Mouse (Mus musculus) lung, adult 2 months (tissue): ENCODE measurements around the gene Prpf6.

Experiments used
- CTCF ChIP-seq: fragments of 200-500 bp; IDR thresholded peaks from 2 replicates; pipeline ENCODE4 v1.5.1; 2011; ENCODE audit warnings: mild to moderate bottlenecking, low read length, control low read depth; ENCODE audit not compliant: insufficient read depth
- POLR2A ChIP-seq: fragments of 200-500 bp; IDR thresholded peaks from 2 replicates; pipeline ENCODE4 v1.6.1; 2011; ENCODE audit warnings: low read depth, mild to moderate bottlenecking, control low read depth, low read length, borderline replicate concordance; ENCODE audit errors: extremely low read depth

GRCm38 (mm10) chr2:181570921-181571595 lies 20.6 kb upstream of the Prpf6 start:
- no peak for TF ChIP-seq CTCF
- TF ChIP-seq POLR2A, result no peak
